Mouse (Mus musculus) lung, postnatal 0 days (tissue): ENCODE measurements at regions not wholly inside any gene's neighbourhood (a gene's known extent, or its start where the extent isn't known, plus 50 kb on each side); places are given as distances from the start of the nearest gene placed in this dataset.

ENCODE experiments used
- ATAC-seq: fragments of 200-750 bp; cut with Nextera tagmentation; 2 replicates; pipeline ENCODE4 v1.8.0; 2017; ENCODE audit warnings: moderate library complexity
- DNase-seq: peaks from one replicate; pipeline ENCODE4 v3.0.0-alpha.2; 2016; ENCODE audit warnings: low spot score
- H3K27ac ChIP-seq: fragments of 300-500 bp; sonication (generic); 2 replicates; pipeline ENCODE4 v1.5.1; 2014; ENCODE audit warnings: antibody characterized with exemption, mild to moderate bottlenecking, low read length, mixed read lengths
- H3K27me3 ChIP-seq: fragments of 300-500 bp; sonication (generic); replicated peaks from 2 replicates; pipeline ENCODE4 v1.6.1; 2014; ENCODE audit warnings: low read length, mixed read lengths; ENCODE audit not compliant: insufficient read depth
- H3K36me3 ChIP-seq: fragments of 300-500 bp; sonication (generic); 2 replicates; pipeline ENCODE4 v1.6.1; 2014; ENCODE audit warnings: low read length, mixed read lengths; ENCODE audit not compliant: insufficient read depth
- H3K4me1 ChIP-seq: fragments of 300-500 bp; sonication (generic); 2 replicates; pipeline ENCODE4 v1.6.1; 2014; ENCODE audit warnings: antibody characterized with exemption, low read depth, low read length, mixed read lengths; ENCODE audit not compliant: insufficient read depth
- H3K4me2 ChIP-seq: fragments of 300-500 bp; sonication (generic); replicated peaks from 2 replicates; pipeline ENCODE4 v1.6.1; 2014; ENCODE audit warnings: low read depth, mild to moderate bottlenecking, low read length, moderate library complexity, mixed read lengths
- H3K4me3 ChIP-seq: fragments of 300-500 bp; sonication (generic); 2 replicates; pipeline ENCODE4 v1.5.1; 2014; ENCODE audit warnings: low read depth, low read length
- H3K9ac ChIP-seq: fragments of 300-500 bp; sonication (generic); replicated peaks from 2 replicates; pipeline ENCODE4 v1.6.1; 2014; ENCODE audit warnings: low read depth, mild to moderate bottlenecking
- H3K9me3 ChIP-seq: fragments of 300-500 bp; sonication (generic); 2 replicates; pipeline ENCODE4 v1.6.1; 2016; ENCODE audit warnings: low read length, mixed read lengths
- CTCF ChIP-seq: IDR thresholded peaks from 2 replicates; pipeline ENCODE4 v1.5.1; 2016; ENCODE audit warnings: antibody characterized with exemption, mild to moderate bottlenecking
- EP300 ChIP-seq: IDR thresholded peaks from 2 replicates; pipeline ENCODE4 v1.6.1; 2016; ENCODE audit warnings: antibody characterized with exemption, mild to moderate bottlenecking, control low read depth
- WGBS: fragments of 180-500 bp; shearing (Covaris S2); extraction: QIAGEN DNeasy Blood & Tissue Kit; methylation state at CpG from one replicate; pipeline ENCODE4 v1.1.7; 2014; 5-methylcytosine and 5-hydroxymethylcytosine counted together

DNA sequence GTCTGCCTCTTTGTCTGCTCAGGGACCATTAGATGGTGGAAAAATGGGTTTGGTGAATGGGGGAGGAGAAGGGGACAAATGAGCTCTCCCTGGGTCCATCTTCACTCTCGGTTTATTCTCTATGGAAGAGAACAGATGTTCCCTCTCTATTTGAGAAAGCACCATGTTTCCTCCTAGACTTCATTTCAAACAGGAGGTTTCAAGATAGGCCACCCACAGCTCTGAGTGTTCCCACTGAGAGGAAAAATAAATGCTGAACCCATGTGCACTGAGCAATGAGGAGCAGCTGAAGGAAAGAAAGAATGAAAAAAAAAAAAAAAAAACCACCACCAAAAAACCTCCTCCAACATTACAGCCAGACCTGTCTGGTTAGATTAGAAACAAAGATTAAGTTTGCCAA is 799.2 kb downstream of the Kcnj2 start:
- H3K9ac ChIP-seq: no peak overlapping the region
- no peaks in the 10 kb centered on the region for H3K4me1 ChIP-seq
- no peaks in the 10 kb centered on the region for H3K36me3 ChIP-seq
- H3K27me3 ChIP-seq: no peaks in the 10 kb centered on the region
- no peak for TF ChIP-seq EP300
- no peak for TF ChIP-seq CTCF
- no peak overlapping the region for H3K4me3 ChIP-seq
- no peak overlapping the region for H3K27ac ChIP-seq
- H3K9me3 ChIP-seq: no peaks in the 10 kb centered on the region
- 46% methylated on average over 1 of the region's 1 CpGs for WGBS
- ATAC-seq (no peak), DNase-seq (no peak)
- H3K4me2 ChIP-seq: no peak overlapping the region

DNA sequence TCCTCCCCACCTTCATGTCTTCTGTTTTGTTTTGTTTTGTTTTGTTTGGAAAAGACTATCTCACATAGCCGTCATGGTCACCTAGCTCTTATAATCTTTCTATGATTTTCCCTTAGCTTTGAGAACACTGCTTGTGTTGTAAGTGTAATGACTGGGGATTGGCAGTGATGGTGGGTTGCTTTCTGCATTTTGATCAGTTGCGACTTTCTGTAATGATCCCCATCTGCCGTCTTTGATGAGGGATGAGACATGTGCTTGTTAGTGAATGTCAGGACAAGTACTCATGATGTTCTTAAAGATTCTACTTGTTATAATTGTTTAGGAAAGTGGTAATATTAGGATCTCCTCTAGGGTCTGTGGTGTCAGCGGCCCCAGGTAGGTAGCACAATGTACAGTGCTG is 809.4 kb downstream of the Kcnj2 start:
- Histone ChIP-seq H3K36me3 (no peaks in the 10 kb centered on the region), H3K4me1 (no peaks in the 10 kb centered on the region), H3K4me3 (no peak overlapping the region), H3K9me3 (no peaks in the 10 kb centered on the region), H3K27ac (no peak overlapping the region), H3K9ac (no peak overlapping the region), H3K4me2 (no peak overlapping the region), H3K27me3 (no peaks in the 10 kb centered on the region)
- ATAC-seq (no peak), DNase-seq (no peak)
- 87% methylated on average over 4 of the region's 4 CpGs for WGBS
- TF ChIP-seq EP300 (no peak), CTCF (no peak)

DNA sequence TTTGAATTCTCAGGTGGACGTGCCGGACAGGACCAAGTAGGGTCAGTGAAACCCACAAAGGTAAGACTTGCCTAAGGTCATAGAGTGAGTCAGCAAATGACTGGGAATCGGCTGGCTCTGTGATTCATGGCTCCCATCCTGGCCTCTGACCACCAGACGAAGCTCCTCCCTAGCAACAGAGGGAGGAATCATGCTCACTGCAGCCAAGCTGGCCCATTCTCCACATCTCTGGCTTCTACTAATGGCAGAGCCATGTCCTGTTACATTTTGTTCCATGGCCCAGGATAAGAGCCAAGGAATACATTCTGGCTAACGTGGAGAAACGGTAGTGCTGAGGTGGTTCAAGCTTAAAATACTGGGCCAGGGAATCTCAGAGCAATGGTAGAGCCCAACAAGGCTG is 814.2 kb downstream of the Kcnj2 start:
- no peak overlapping the region for H3K4me2 ChIP-seq
- no peak overlapping the region for H3K27ac ChIP-seq
- TF ChIP-seq CTCF: no peak
- no peaks in the 10 kb centered on the region for H3K36me3 ChIP-seq
- no peak overlapping the region for H3K9ac ChIP-seq
- H3K9me3 ChIP-seq: no peaks in the 10 kb centered on the region
- WGBS: 80% methylated on average over 6 of the region's 6 CpGs
- ATAC-seq: no peak
- DNase-seq: no peak
- no peaks in the 10 kb centered on the region for H3K4me1 ChIP-seq
- H3K4me3 ChIP-seq: no peak overlapping the region
- H3K27me3 ChIP-seq: no peaks in the 10 kb centered on the region

DNA sequence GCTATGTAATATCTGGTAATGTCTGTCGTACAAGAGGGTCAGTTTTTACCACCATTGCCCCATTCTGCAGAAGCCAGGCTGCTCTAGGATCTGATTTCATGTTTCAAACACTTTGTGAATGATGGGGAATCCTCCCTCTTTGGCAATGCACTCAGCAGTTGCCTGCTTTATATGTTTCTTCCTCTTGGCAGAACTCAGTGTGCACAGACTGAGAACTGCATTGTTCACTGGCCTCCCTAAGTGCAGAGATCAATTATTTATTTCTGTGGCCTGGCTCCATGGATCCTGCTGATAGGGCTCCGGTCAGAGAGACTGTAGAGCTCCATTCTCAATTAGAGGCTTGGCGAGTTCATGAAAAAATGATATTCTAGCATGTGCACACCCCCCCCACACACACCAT is 824.1 kb downstream of the Kcnj2 start:
- DNase-seq (no peak), ATAC-seq (no peak)
- no peaks in the 10 kb centered on the region for H3K9me3 ChIP-seq
- H3K27me3 ChIP-seq: no peaks in the 10 kb centered on the region
- H3K36me3 ChIP-seq: no peaks in the 10 kb centered on the region
- 61% methylated on average over 3 of the region's 3 CpGs for WGBS
- no peak overlapping the region for H3K4me2 ChIP-seq
- TF ChIP-seq EP300: no peak
- TF ChIP-seq CTCF: no peak
- H3K27ac ChIP-seq: no peak overlapping the region
- no peaks in the 10 kb centered on the region for H3K4me1 ChIP-seq
- no peak overlapping the region for H3K9ac ChIP-seq
- no peak overlapping the region for H3K4me3 ChIP-seq

DNA sequence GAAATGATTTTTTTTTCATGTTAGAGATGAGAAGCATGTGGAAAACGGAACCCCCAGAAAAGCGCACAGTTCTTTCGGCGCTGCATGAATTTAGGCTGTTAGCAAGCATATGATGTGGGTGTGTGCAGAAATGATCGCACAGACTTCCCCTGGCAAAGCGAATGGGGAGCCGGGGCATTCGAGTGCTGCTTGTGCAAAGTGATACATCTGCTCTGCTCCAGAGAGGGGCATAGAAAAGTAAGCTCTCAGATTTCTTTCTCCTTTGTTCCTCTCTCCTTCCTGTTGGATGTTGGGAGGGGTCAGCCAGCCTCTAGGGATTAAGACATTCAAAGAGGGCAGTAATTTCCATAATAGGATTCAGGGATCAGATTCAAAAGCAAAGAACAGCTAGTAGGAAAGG is 827.9 kb downstream of the Kcnj2 start:
- 46% methylated on average over 8 of the region's 8 CpGs for WGBS
- Histone ChIP-seq H3K27ac (no peak overlapping the region), H3K36me3 (no peaks in the 10 kb centered on the region), H3K4me1 (no peaks in the 10 kb centered on the region), H3K9me3 (no peaks in the 10 kb centered on the region), H3K27me3 (no peaks in the 10 kb centered on the region), H3K4me3 (no peak overlapping the region), H3K9ac (no peak overlapping the region), H3K4me2 (no peak overlapping the region)
- no peak for ATAC-seq
- DNase-seq: no peak
- no peak for TF ChIP-seq EP300
- no peak for TF ChIP-seq CTCF

DNA sequence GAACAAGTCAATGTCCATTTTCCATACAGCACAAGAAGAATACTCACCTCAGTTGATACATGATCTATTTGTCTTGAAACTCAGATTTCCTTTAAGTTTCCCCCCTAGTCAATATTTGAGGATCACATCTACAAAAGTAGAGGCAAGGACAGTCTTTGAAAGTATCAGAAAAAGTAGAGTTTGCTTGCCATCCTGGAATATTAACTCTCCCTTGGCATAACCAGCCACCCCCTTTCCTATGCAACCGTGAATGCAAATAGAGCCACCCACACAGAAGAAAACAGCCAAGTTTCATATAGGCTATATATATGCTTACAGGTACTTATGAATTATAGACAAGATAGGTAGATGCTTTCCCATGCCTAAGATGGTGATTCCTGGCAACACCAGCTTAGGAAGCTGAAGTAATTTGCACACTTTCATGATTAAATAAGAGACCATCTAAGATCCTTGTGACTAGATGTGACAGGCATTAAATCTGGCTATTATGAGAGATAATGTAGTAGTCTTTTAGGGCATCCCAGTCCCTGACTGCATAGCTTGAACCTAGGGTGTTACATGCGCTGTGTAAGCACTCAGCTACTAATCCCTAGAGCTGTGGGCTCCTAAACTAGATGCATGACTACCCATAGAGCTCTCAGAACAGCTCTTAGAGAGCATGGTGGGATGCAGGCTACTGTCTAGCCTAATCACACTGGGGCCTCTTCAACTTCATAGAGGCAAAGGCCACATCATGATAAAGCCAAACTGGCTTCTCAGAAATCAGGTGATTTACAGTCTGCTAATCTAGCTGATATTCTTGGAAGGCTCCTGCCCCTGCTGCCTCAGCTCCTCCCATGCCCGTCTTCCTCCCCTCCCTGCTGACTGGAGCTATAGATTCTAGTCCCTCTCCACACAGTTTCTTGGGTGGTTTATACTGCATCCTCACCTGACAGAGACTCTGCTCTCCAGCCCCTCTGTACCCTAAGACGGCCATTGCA is 829.5 kb downstream of the Kcnj2 start:
- Histone ChIP-seq H3K4me2 (no peak overlapping the region), H3K9ac (no peak overlapping the region), H3K4me1 (no peaks in the 10 kb centered on the region), H3K36me3 (no peaks in the 10 kb centered on the region), H3K9me3 (no peaks in the 10 kb centered on the region), H3K27me3 (no peaks in the 10 kb centered on the region), H3K4me3 (no peak overlapping the region), H3K27ac (no peak overlapping the region)
- TF ChIP-seq CTCF (no peak), EP300 (no peak)
- ATAC-seq (no peak), DNase-seq (no peak)
- WGBS: 84% methylated on average over 4 of the region's 4 CpGs
